Mouse (Mus musculus) intestine, embryonic 16.5 days (tissue): ENCODE measurements at regions not wholly inside any gene's neighbourhood (a gene's known extent, or its start where the extent isn't known, plus 50 kb on each side); places are given as distances from the start of the nearest gene placed in this dataset.

Experiments
- ATAC-seq: fragments of 200-750 bp; cut with Nextera tagmentation; 2 replicates; pipeline ENCODE4 v1.8.0; 2017; ENCODE audit warnings: moderate TSS enrichment, moderate library complexity
- H3K27ac ChIP-seq: fragments of 300-500 bp; sonication (generic); 2 replicates; pipeline ENCODE4 v1.5.1; 2014; ENCODE audit warnings: mild to moderate bottlenecking, low read length
- H3K27me3 ChIP-seq: fragments of 300-500 bp; sonication (generic); replicated peaks from 2 replicates; pipeline ENCODE4 v1.6.1; 2014; ENCODE audit warnings: low read length, control low read depth, mixed read lengths; ENCODE audit not compliant: control insufficient read depth, insufficient read depth
- H3K36me3 ChIP-seq: fragments of 300-500 bp; sonication (generic); 2 replicates; pipeline ENCODE4 v1.6.1; 2014; ENCODE audit warnings: low read length, control low read depth; ENCODE audit not compliant: control insufficient read depth, insufficient read depth
- H3K4me1 ChIP-seq: fragments of 300-500 bp; sonication (generic); 2 replicates; pipeline ENCODE4 v1.6.1; 2014; ENCODE audit warnings: low read length, control low read depth, mixed read lengths; ENCODE audit not compliant: control insufficient read depth, insufficient read depth
- H3K4me2 ChIP-seq: fragments of 300-500 bp; sonication (generic); 2 replicates; pipeline ENCODE4 v1.6.1; 2014; ENCODE audit warnings: low read depth, low read length, control low read depth
- H3K4me3 ChIP-seq: fragments of 300-500 bp; sonication (generic); 2 replicates; pipeline ENCODE4 v1.5.1; 2014; ENCODE audit warnings: mild to moderate bottlenecking, low read length
- H3K9ac ChIP-seq: fragments of 300-500 bp; sonication (generic); 2 replicates; pipeline ENCODE4 v1.6.1; 2014; ENCODE audit warnings: low read depth, low read length
- H3K9me3 ChIP-seq: fragments of 300-500 bp; sonication (generic); 2 replicates; pipeline ENCODE4 v1.6.1; 2016; ENCODE audit warnings: low read length, control low read depth; ENCODE audit not compliant: control insufficient read depth
- WGBS: fragments of 180-500 bp; shearing (Covaris S2); extraction: QIAGEN DNeasy Blood & Tissue Kit; methylation state at CpG from one replicate; pipeline ENCODE4 v1.1.7; 2014; 5-methylcytosine and 5-hydroxymethylcytosine counted together

GRCm38 (mm10) chr5:46278190-46278589 lies 420.8 kb upstream of the Lcorl start:
- Histone ChIP-seq H3K27me3 (no peaks in the 10 kb centered on the region), H3K36me3 (no peaks in the 10 kb centered on the region), H3K9ac (no peak overlapping the region), H3K9me3 (no peaks in the 10 kb centered on the region), H3K4me3 (no peak overlapping the region), H3K4me2 (no peak overlapping the region), H3K4me1 (no peaks in the 10 kb centered on the region), H3K27ac (no peak overlapping the region)
- no peak for ATAC-seq

GRCm38 (mm10) chr5:46256730-46257129 lies 399.3 kb upstream of the Lcorl start:
- Histone ChIP-seq H3K4me2 (no peak overlapping the region), H3K9ac (no peak overlapping the region), H3K4me1 (no peaks in the 10 kb centered on the region), H3K27ac (no peak overlapping the region), H3K36me3 (no peaks in the 10 kb centered on the region), H3K27me3 (no peaks in the 10 kb centered on the region), H3K9me3 (no peaks in the 10 kb centered on the region), H3K4me3 (no peak overlapping the region)
- peak; percentile 56; the same call in 1 of the 2 replicates for ATAC-seq
- 72% methylated on average over 6 of the region's 6 CpGs for WGBS

GRCm38 (mm10) chr5:46253940-46254339 lies 396.5 kb upstream of the Lcorl start:
- H3K4me2 ChIP-seq, result no peak overlapping the region
- H3K27me3 ChIP-seq, result no peaks in the 10 kb centered on the region
- H3K4me3 ChIP-seq, result no peak overlapping the region
- no peak overlapping the region for H3K27ac ChIP-seq
- no peaks in the 10 kb centered on the region for H3K36me3 ChIP-seq
- no peak overlapping the region for H3K9ac ChIP-seq
- no peaks in the 10 kb centered on the region for H3K4me1 ChIP-seq
- H3K9me3 ChIP-seq, result no peaks in the 10 kb centered on the region
- no peak for ATAC-seq

- Histone ChIP-seq H3K27me3 (no peaks in the 10 kb centered on the region), H3K4me3 (no peak overlapping the region), H3K9ac (no peak overlapping the region), H3K36me3 (no peaks in the 10 kb centered on the region), H3K9me3 (no peaks in the 10 kb centered on the region), H3K27ac (no peak overlapping the region), H3K4me2 (no peak overlapping the region), H3K4me1 (no peaks in the 10 kb centered on the region)
- 63% methylated on average over 5 of the region's 5 CpGs for WGBS
- no peak for ATAC-seq
Measured at GRCm38 (mm10) chr5:46235364-46236067, 378.1 kb upstream of the Lcorl start.

GRCm38 (mm10) chr5:46232780-46233179 lies 375.4 kb upstream of the Lcorl start:
- no peaks in the 10 kb centered on the region for H3K4me1 ChIP-seq
- no peak overlapping the region for H3K9ac ChIP-seq
- no peaks in the 10 kb centered on the region for H3K9me3 ChIP-seq
- H3K4me2 ChIP-seq, result no peak overlapping the region
- H3K4me3 ChIP-seq, result no peak overlapping the region
- no peaks in the 10 kb centered on the region for H3K36me3 ChIP-seq
- no peak overlapping the region for H3K27ac ChIP-seq
- ATAC-seq, result no peak
- H3K27me3 ChIP-seq, result no peaks in the 10 kb centered on the region

GRCm38 (mm10) chr5:46228667-46229066 lies 371.3 kb upstream of the Lcorl start:
- no peak overlapping the region for H3K4me3 ChIP-seq
- no peak for ATAC-seq
- WGBS, result 74% methylated on average over 3 of the region's 3 CpGs

GRCm38 (mm10) chr5:46212845-46213468 lies 355.5 kb upstream of the Lcorl start:
- H3K36me3 ChIP-seq, result no peaks in the 10 kb centered on the region
- H3K27me3 ChIP-seq, result no peaks in the 10 kb centered on the region
- no peak overlapping the region for H3K4me3 ChIP-seq
- WGBS, result 53% methylated on average over 4 of the region's 4 CpGs
- no peak overlapping the region for H3K27ac ChIP-seq
- no peak overlapping the region for H3K4me2 ChIP-seq
- ATAC-seq, result no peak
- H3K4me1 ChIP-seq, result 0 out of 2 replicates have a peak, but pooled peaks cover 5% of the 10 kb centered on the region
- H3K9me3 ChIP-seq, result no peaks in the 10 kb centered on the region
- H3K9ac ChIP-seq, result no peak overlapping the region

More at GRCm38 (mm10) chr5:46228667-46229066, 371.3 kb upstream of the Lcorl start:
- Histone ChIP-seq H3K9ac (no peak overlapping the region), H3K27me3 (no peaks in the 10 kb centered on the region), H3K4me1 (no peaks in the 10 kb centered on the region), H3K9me3 (no peaks in the 10 kb centered on the region), H3K4me2 (no peak overlapping the region), H3K36me3 (no peaks in the 10 kb centered on the region), H3K27ac (no peak overlapping the region)

GRCm38 (mm10) chr5:46209076-46209475 lies 351.7 kb upstream of the Lcorl start:
- ATAC-seq, result peak; percentile 74
- Histone ChIP-seq H3K9ac (no peak overlapping the region), H3K9me3 (no peaks in the 10 kb centered on the region), H3K4me1 (0 out of 2 replicates have a peak, but pooled peaks cover 5% of the 10 kb centered on the region), H3K4me2 (no peak overlapping the region), H3K4me3 (no peak overlapping the region), H3K27ac (no peak overlapping the region), H3K36me3 (no peaks in the 10 kb centered on the region), H3K27me3 (no peaks in the 10 kb centered on the region)
- WGBS, result 41% methylated on average over 2 of the region's 2 CpGs

- no peak overlapping the region for H3K4me3 ChIP-seq
- 82% methylated on average over 4 of the region's 4 CpGs for WGBS
- no peak overlapping the region for H3K9ac ChIP-seq
- no peak overlapping the region for H3K4me2 ChIP-seq
- H3K9me3 ChIP-seq, result no peaks in the 10 kb centered on the region
- no peaks in the 10 kb centered on the region for H3K4me1 ChIP-seq
- no peaks in the 10 kb centered on the region for H3K36me3 ChIP-seq
- no peak overlapping the region for H3K27ac ChIP-seq
- H3K27me3 ChIP-seq, result no peaks in the 10 kb centered on the region
- no peak for ATAC-seq
Measured at GRCm38 (mm10) chr5:46203744-46204143, 346.3 kb upstream of the Lcorl start.

GRCm38 (mm10) chr5:46202457-46202772 lies 345.0 kb upstream of the Lcorl start:
- no peak overlapping the region for H3K4me3 ChIP-seq
- H3K4me2 ChIP-seq, result no peak overlapping the region
- no peak overlapping the region for H3K9ac ChIP-seq
- no peaks in the 10 kb centered on the region for H3K4me1 ChIP-seq
- ATAC-seq, result no peak
- 82% methylated on average over 2 of the region's 2 CpGs for WGBS
- H3K9me3 ChIP-seq, result no peaks in the 10 kb centered on the region
- no peaks in the 10 kb centered on the region for H3K27me3 ChIP-seq
- H3K36me3 ChIP-seq, result no peaks in the 10 kb centered on the region
- no peak overlapping the region for H3K27ac ChIP-seq
